Mouse (Mus musculus) adrenal gland, adult 8-10 months (tissue): ENCODE results near the gene Krt25. TPM values are rescaled to one million over a fixed set of nuclear protein-coding genes. Genes with fewer than 3 reads are reported as not detected.

Experiments
- DNase-seq: peaks from one replicate; pipeline ENCODE4 v3.0.0; 2022
- total RNA-seq, 4 experiments: library from RNA; stranded (reverse); gene quantifications; 2 replicates each; pipeline ENCODE4 v1.2.4; 2022

The Krt25 gene
- not detected for total RNA-seq

DNA sequence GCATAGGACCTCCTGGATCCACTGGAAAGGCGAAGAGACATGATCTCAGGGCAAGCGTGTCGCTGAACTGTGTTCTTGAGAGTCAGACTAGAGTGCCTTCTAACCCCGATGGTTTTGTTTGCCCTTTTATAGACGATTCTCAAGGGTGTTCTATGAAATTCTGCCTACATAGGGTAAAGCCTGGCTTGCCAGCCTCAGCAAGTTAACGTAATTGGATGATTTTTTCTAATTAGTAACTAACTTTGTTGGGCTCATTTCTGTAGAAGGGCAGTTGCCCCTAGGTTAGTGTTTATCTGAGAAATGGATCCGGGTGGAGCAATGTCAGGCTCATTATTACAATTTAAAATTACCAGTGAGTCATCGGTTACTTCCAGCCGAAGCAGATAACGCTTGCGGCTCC, at the start of gene Krt25:
Gene Krt25, minus strand, starts transcription at position 101 of the 400 bp plus-strand sequence.
- no peak for DNase-seq

- DNase-seq: no peak
Observed at GRCm38 (mm10) chr11:99369853-99370451, 47.2 kb upstream of the Krt25 start.

DNA sequence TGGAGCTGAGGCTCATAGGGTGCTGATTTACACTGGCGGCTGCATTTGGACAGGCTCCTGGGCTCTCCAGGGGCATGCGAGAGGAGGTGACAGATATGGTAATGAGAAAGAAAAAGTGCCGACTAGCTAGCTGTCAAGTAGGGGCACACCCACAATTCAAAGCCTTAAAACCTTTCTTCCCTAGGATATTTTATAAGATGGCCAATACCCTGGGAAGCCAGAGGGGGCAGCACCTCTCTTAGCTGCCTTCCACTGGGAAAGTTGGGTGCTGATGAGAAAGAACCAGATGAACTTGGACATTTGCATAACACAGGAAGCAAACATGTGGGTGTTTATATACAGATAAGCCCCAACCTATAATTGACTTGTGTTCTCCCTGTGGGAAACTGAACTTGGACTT, 46.5 kb upstream of the Krt25 start:
- no peak for DNase-seq

- no peak for DNase-seq
Observed at GRCm38 (mm10) chr11:99366791-99367190, 44.0 kb upstream of the Krt25 start.

DNA sequence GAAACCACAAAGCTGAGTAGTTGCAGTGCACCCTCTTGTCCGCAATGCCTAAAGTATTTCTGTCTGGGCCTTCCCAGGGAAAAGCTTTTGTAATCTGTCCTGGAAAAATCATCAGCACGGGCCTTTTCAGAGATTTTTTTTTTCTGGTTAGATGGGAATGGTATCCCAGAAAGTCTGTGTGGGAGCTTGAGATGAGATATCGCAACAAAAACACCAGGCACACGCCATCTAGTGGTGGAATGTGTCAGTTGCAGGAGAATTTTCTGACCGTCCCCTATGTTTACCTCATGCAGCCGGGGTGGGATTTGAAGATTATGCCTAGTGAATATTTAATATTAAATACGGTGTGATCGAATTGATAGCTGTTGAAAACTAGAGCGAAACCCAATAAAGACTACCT, 41.7 kb upstream of the Krt25 start:
- no peak for DNase-seq

GRCm38 (mm10) chr11:99361423-99361822, 38.7 kb upstream of the Krt25 start:
- no peak for DNase-seq

GRCm38 (mm10) chr11:99351004-99351403, 28.3 kb upstream of the Krt25 start, which contains the start of gene Krt27:
Krt27 (minus strand) TSS chr11:99351104.
- DNase-seq: no peak

GRCm38 (mm10) chr11:99339299-99339847, 16.6 kb upstream of the Krt25 start:
- no peak for DNase-seq

GRCm38 (mm10) chr11:99337866-99338265, 15.1 kb upstream of the Krt25 start, which contains the start of gene Krt26:
Krt26 (minus strand) TSS chr11:99337966.
- no peak for DNase-seq

GRCm38 (mm10) chr11:99333426-99333825, 10.7 kb upstream of the Krt25 start:
- no peak for DNase-seq

DNA sequence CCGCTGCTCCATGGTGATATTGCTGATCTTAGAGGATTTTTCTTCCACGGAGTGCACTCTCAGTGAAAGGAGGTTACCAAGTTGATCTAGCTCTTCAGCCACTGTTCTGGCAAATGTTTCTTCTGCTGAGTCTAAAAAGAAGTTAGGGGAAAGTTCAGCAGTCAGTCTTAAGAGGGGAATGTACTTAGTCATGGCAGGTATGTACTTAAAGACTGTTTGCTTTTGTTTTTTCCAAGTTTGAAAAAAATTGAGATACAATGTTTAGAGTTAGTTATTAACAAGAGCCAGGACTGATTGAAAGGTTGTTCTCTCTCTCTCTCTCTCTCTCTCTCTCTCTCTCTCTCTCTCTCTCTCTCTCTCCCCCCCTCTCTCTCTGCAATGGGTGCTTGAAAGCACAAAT, 6.9 kb upstream of the Krt25 start:
- no peak for DNase-seq

DNA sequence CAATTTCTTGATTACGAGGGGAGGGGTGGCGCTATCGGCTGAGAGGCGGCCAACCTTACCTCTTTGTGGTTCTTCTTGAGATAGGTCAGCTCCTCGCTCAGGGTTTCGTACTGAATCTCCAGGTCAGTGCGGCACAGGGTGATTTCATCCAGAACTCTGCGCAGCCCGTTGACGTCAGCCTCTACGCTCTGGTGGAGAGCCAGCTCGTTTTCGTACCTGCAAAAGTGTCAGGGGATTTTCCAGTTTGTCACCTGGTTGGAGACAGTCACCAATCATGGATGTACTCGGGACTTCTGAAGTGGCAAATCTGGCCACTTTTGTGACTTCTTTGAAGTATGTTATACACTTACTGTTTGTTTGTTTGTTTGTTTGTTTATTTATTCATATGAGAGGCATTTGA, 1.7 kb downstream of the Krt25 start:
- no peak for DNase-seq

GRCm38 (mm10) chr11:99319127-99319526, 3.6 kb downstream of the Krt25 start:
- DNase-seq: no peak

GRCm38 (mm10) chr11:99316543-99316942, 6.2 kb downstream of the Krt25 start:
- DNase-seq: no peak

- DNase-seq: no peak
Observed at GRCm38 (mm10) chr11:99314594-99314993, 8.2 kb downstream of the Krt25 start.

GRCm38 (mm10) chr11:99310882-99311281, 11.9 kb downstream of the Krt25 start:
- DNase-seq: no peak

DNA sequence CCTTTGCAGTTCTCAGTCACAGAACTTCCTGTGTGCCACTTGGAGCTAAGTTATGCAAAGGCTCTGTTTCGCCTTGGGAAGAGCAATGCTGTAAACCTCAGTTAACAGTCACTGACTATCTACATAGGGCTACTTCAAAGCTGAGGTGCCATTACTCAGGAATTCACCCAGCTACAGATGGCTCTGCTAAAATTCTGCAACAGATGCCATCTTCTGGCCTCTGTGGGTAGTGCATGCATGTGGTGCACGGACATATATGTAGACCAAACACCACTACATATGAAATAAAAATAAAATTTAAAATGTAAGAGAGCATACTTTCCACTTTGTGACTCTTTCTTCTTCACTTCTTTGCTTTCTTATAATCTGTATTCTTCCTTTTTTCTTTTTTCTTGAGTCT, 15.2 kb downstream of the Krt25 start:
- peak; percentile 25 for DNase-seq

DNA sequence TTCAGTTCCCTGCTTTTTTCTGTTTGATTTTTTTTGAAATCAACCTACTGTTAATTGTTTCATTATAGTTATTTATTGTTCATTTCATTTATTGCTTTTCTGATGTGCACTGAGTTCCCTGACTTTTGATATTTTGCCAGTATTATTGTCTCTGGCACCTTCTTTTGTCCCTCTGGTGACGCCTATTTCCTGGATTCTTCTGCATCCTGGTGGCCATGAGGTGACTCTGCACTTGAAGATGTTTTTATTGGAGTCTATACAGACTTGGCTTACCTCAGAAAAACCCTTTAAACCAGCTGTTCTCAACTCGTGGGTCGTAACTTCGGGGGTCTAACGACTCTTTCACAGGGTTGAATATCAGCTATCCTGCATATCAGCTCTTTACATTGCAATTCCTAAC, 27.7 kb downstream of the Krt25 start:
- DNase-seq: no peak

GRCm38 (mm10) chr11:99292846-99293245, 29.9 kb downstream of the Krt25 start:
- DNase-seq: peak; percentile 10

GRCm38 (mm10) chr11:99284833-99285312, 37.9 kb downstream of the Krt25 start, which contains the start of gene Krt24:
Krt24 (minus strand) TSS chr11:99285262.
- DNase-seq: no peak

DNA sequence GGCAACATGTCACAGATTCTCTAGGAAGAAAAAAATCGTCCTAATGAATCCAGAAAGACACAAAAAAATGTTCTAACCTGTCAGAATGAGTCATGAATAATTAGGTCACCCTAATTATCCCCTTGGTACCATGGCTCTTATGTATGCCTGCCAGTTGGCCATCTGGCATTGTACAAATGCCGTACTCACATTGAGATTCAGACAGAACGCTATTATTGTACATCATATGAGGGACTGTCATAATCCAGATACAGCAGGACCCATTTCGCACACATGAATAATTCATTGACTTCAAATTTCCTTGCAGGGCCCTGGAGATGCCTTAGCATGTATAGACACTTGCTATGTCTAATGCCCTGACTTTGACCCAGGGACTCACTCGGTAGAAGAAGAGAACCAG, 38.7 kb downstream of the Krt25 start:
- DNase-seq: no peak

DNA sequence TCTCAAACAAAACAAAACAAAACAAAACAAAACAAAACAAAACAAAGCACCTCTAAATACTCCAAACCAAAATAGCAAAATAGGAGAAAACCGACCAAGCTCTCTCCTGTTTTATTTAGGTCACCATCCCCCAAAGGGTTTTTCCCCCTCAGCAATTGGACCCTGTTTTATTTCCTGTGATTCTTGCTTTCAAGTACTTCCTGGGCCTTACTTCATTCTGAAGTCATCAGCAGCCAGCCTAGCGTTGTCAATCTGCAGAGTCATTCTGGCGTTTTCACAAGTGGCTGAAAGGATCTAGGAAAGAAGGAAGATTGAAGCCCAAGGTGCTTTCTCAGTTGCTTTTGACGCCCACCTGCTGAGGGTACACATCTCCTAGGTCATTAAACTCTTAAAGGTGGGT, 39.4 kb downstream of the Krt25 start:
- no peak for DNase-seq

- no peak for DNase-seq
Observed at GRCm38 (mm10) chr11:99281116-99281515, 41.6 kb downstream of the Krt25 start.

- no peak for DNase-seq
Observed at GRCm38 (mm10) chr11:99279986-99280385, 42.8 kb downstream of the Krt25 start.
